Mouse (Mus musculus) kidney, adult 9 months (tissue): Measurements from ENCODE around the gene Krtap4-6.
"Not testable (repeated sequence)": the region's sequence is repeated elsewhere in the genome, so short reads cannot be mapped to it uniquely, and the experiment has no call there.

Experiments
- DNase-seq: peaks from one replicate; pipeline ENCODE4 v3.0.0; 2022

Krtap4-6 gene

DNA sequence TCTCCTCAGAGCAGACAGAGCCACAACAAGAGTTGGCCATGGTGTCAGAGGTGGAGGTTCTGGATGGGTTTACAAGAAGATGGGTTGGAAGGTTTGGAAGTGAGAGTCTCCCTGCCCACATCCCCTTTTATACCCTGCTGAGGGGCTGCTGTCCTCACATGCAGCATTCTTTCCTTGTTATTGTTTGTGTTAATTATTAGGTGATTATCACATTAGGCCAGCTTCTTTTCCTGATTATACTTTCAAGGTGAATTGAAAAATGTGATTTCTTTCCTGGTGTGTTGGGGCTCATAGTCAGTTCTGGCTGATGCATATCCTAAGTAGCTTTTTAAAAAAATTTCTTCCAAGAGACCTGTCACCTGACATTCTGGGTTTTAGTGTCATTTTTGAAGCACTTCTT, at the start of gene Krtap4-6:
Gene Krtap4-6, minus strand, starts transcription at position 101 of the 400 bp plus-strand sequence.
- DNase-seq: no peak

DNA sequence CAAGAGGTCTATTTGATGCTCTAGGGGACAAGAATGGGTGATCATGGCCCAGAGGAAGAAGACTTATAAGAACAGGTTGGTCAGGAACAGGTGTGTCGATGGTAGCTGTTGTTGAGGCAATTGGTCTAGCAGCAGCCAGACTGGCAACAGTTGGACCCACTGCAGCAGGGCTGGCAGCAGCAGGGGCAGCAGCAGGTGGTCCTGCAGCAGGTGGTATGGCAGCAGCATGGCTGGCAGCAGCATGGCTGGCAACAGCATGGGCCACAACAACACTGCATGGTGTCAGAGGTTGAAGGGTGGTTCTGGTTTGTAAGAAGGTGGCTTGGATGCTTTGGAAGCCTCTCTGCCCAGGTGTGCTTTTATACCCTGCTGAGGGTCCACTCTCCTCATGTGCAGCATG, 24.7 kb upstream of the Krtap4-6 start, which contains the start of gene Gm14190:
Gene Gm14190, minus strand, starts transcription at position 278 of the 400 bp plus-strand sequence.
- DNase-seq: no peak

DNA sequence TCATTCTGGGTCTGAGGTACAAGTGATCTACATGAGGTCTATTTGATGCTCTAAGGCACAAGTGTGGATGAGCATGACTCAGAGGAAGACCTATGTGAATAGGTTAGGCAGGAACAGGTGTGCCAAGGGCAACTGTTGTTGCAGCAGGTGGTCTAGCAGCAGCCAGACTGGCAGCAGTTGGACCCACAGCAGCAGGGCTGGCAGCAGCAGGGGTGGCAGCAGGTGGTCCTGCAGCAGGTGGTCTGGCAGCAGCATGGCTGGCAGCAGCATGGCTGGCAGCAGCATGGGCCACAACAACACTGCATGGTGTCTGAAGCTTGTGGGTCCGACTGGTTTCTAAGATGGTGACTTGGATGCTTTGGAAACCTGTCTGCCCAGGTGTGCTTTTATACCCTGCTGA, 19.5 kb upstream of the Krtap4-6 start:
- DNase-seq: not testable (repeated sequence)

DNA sequence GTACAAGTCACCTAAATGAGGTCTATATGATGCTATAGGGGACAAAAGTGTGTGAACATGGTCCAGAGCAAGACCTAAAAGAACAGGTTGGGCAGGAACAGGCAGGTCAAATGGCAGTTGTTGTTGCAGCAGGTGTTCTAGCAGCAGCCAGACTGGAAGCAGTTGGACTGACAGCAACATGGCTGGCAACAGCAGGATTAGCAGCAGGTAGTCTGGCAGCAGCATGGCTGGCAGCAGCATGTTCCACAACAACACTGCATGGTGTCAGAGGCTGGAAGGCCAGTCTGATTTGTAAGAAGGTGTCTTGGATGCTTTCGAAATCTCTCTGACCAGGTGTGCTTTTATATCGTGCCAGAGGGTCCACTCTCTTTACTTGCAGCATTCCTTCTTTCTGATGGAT, 17.7 kb upstream of the Krtap4-6 start:
- DNase-seq: no peak

DNA sequence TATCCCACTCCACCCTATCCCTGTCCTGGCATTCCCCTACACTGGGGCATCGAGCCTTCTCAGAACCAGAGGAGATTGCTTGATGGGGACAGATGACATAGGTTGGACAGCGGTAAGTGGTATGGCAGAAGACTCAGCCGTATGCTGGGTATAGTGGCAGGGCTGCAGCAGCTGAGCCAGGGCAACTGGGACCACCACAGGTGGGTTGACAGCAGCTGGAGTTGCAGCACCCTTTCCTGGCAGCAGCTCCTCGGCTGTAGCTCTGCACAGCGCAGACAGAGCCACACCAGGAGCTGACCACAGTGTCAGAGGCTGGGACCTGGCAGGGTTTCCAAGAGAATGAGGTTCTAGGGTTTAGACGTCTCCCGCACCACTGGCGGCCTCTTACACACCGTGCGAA, 3.0 kb downstream of the Krtap4-6 start:
- no peak for DNase-seq

DNA sequence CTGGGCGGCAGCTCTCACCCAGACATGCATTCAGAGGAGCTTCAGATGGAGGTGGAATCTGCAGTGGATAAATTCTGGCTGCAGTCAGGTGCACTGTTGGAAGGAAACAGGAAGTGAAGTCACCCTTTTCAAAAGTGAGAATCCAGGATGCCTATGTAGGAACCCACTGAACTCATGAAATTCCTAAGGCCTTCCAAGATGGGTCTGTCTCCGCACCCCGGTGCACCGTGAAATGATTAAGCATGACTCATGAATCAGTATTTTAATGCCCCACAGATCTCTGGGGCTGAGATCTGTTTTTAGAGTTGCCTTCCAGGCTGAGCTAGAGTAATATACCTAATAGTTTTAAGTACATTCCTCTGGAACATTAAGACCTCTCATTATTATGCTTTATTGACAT, 6.5 kb downstream of the Krtap4-6 start:
- no peak for DNase-seq

DNA sequence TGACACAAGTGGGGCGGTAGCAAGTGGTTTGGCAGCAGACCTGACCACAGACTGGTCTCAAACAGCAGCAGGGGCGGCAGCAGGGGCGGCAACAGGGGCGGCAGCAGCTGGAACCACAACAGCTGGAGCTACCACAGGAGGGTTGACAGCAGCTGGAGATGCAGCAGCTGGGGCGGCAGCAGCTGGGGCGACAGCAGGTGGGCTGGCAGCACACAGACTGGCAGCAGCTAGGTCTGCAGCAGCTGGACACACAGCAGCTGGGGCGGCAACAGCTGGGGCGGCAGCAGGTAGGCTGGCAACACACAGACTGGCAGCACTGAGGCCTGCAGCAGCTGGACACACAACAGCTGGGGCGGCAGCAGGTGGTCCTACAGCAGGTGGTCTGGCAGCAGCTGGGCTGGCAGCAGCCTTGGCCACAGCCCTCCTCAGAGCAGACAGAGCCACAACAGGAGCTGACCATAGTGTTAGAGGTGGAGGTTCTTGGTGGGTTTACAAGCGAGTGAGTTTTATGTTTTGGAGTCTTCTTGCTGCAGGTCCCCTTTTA, 7.2 kb downstream of the Krtap4-6 start, which contains the start of gene Gm11563:
Gene Gm11563, minus strand, starts transcription at position 494 of the 544 bp plus-strand sequence.
- not testable (repeated sequence) for DNase-seq

DNA sequence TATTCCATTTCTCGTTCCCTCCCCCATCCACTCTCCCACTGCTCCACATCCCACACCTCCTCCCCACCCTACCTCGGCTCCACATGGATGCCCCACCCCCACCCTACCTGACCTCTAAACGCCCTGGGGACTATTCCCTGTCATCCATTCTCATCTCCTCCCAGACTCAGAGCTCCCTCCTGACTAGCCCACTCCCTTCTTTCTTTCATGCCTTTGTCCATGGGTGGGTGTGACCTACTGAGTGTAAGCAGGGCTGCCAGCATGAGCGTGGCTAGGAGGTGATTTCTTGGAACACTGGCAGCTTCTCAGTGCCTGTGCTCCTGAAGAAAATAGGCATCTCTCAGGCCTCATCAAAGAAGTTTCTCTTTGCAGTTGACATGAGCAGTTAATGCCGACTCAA, 8.7 kb downstream of the Krtap4-6 start:
- DNase-seq: no peak

DNA sequence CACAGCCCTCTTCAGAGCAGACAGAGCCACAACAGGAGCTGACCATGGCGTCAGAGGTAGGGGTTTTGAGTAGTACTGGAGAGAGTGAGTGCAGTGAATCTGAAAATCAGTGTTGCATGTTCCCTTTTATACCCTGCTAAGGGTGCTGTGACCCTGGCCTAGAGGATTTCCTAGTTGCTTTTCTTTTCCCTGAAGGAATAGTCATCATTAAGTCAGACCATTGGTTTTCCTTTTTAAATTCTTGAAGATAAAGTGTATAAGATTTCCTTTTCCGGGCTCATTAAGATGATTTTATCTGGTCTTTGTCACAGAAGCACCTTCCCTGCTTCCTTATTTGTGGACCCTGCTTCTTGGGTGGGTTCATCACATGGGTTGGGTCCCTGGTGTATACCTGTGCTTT, 15.6 kb downstream of the Krtap4-6 start, which contains the start of gene Gm11555:
Gene Gm11555, minus strand, starts transcription at position 101 of the 400 bp plus-strand sequence.
- no peak for DNase-seq

DNA sequence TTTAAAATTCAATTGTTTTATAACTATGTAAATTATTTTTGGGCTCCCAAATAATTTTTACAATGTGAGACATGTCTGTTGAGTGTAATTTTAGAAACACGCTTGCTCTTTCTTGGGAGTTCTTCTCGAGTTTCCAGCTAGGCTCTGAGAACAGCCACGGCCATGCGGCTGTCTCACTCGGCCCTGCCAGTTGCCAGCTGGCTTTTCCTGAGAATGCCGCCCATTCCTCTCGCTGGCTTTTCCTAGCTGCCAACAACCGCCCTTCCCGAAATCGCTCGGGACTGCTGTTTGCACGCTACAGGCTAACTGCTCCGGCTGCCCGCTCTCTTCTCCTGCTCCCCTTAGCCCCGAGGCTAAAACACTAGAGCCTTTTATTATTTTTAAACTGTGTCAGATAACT, 19.3 kb downstream of the Krtap4-6 start:
- DNase-seq: no peak

DNA sequence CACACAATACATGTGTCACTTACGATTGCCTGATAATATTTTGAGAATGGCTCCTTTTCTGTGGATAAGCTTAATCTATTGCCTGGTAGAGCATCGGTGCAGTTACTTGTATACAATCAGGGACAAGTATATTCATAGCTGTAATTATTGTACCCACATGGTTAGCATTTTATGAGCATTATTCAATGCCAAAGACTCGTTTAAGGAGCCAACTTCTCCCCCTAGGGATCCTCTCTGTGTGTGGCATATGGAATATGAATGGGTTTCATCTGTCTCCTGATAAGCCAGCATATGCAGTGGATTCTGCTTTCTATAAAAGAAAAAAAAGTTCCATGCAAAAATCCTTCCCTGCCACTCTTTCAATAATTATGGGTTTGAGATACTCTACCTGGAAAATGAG, 21.4 kb downstream of the Krtap4-6 start:
- DNase-seq: no peak

DNA sequence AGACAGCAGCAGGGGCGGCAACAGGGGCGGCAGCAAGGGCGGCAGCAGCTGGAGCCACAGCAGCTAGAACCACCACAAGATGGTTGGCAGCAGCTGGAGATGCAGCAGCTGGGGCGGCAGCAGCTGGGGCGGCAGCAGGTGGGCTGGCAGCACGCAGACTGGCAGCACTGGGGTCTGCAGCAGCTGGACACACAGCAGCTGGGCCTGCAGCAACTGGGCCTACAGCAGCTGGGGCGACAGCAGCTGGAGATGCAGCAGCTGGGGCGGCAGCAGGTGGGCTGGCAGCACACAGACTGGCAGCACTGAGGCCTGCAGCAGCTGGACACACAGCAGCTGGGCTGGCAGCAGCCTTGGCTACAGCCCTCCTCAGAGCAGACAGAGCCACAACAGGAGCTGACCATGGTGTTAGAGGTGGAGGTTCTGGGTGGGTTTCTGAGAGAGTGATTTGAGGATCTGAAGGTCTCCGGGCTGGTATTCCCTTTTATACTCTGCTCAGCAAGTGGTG, 22.1 kb downstream of the Krtap4-6 start, which contains the start of gene Krtap4-7:
Gene Krtap4-7, minus strand, starts transcription at position 455 of the 505 bp plus-strand sequence.
- DNase-seq: not testable (repeated sequence)

DNA sequence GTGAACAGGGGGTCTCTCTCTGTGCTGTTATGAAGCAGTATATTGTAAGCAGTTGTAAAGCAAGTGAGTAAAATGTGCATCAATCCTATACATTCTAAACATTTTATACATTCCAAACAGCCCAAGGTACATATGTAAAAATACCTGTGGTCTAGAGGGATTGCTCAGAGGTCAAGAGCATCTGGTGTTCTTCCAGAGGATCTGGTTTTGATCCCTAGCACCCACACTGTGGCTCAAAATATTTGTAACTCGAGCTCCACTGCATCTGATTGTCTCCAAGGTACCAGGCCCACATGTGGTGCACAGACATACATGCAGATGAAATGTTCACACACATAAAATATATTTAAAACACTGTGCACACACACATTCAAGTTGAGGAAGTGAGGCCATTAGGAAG, 24.8 kb downstream of the Krtap4-6 start:
- no peak for DNase-seq

DNA sequence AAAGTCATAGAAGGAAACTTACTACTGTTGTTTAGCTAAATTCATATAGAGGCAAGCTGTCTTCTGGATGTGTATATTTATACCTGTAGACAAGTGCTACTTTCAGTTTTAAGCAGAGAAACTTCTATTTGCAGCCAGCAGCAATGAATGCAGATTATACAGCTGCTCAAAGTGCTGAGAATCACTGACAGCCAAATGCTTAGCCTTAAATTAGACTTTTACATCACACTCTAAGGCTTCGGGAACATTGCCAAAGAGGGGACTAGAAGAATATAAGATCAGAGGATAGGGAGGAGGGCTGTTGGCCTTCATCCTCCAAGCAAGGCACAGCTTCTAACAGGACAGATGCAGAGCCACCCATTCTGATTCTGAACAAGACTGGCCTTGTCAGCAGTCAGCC, 28.7 kb downstream of the Krtap4-6 start:
- DNase-seq: no peak

DNA sequence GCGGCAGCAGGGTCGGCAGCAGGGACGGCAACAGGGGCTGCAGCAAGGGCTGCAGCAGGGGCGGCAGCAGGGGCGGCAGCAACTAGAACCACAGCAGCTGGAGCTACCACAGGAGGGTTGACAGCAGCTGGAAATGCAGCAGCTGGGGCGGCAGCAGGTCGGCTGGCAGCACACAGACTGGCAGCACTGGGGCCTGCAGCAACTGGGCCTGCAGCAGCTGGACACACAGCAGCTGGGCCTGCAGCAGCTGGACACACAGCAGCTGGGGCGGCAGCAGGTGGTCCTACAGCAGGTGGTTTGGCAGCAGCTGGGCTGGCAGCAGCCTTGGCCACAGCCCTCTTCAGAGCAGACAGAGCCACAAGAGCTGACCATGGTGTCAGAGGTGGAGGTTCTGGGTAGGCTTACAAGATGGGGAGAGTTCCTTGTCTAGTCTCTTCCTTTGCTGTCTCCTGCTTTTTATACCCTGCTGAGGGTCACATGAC, 31.1 kb downstream of the Krtap4-6 start, which contains the start of gene Krtap4-2:
Gene Krtap4-2, minus strand, starts transcription at position 432 of the 482 bp plus-strand sequence.
- DNase-seq: no peak

DNA sequence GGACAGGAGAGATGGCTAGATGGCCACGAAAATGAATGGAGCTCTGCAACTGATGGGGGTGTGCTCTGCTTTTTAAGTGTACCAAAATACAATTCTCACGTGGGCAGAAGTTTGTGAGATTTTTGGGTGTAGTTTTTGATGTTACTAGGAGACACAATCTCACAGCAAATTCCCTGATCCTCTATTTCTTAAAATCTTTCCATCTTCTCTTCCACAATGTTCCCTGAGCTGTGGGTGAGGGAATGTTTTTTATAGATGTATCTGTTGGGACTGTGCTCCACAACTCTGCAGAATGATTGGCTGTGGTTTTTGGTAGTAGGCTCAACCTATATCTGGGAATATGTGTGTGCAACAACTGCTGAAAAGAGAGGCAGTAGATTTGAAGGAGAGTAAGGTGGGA, 32.5 kb downstream of the Krtap4-6 start:
- DNase-seq: no peak

DNA sequence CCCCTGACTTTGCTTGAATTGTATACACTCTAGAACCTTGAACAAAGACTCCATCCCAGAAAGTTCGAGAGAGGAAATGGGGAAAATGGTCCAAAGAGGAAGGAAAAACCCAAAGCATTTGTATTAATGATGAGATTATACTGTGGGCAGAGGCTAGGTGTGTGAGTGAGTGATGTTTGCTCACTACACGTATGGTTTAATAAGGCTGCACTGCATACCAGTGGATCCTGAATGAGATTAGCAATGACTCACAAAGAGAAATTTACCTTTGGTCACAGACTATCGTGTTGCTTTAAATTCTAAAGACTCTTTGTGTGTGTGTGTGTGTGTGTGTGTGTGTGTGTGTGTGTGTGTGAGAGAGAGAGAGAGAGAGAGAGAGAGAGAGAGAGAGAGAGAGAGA, 34.9 kb downstream of the Krtap4-6 start:
- DNase-seq: no peak

DNA sequence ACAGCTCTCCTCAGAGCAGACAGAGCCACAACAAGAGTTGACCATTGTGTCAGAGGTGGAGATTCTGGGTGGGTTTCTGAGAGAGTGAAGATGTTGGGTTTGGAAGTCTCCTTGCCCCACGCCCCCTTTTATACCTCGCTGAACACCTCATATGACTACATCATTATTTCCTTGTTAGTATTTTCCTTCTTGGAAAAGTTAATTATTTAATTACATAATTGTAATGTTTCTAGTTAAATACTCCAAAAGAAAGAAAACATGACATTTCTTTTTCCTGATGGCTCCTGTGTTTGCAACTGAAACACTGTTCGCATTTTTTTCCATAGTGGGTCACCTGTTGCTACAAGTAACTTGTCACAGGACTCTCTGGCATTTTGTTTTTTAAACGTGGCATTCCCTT, 37.6 kb downstream of the Krtap4-6 start, which contains the start of gene Krtap4-1:
Gene Krtap4-1, minus strand, starts transcription at position 101 of the 400 bp plus-strand sequence.
- DNase-seq: no peak

DNA sequence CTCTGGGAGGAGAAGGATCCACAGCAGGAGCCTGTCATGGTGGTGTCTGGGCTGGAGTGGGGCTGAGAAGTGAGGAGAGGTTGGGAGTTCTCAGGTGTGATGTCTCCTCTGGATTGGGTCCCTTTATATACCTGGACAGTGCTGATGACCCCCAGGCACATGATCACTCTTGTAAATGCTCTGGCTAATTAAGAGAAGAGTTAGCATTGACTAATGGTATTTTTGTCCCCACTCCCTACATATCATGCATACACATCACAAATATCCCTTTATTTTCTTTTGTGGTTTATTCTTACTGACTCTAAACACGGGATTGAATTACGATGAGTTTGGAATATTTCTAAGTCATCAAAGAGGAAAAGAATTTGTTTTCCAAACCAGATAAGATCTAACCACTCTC, 45.4 kb downstream of the Krtap4-6 start, which contains the start of gene Gm11562:
Gene Gm11562, minus strand, starts transcription at position 101 of the 400 bp plus-strand sequence.
- no peak for DNase-seq
